Mouse (Mus musculus): ENCODE measurements around the gene Pnpla1. TPM values are rescaled to one million over a fixed set of nuclear protein-coding genes. Genes with fewer than 3 reads are reported as not detected.

The Pnpla1 gene
- not detected for polyA plus RNA-seq (2017; shearing (Covaris generic))

DNA sequence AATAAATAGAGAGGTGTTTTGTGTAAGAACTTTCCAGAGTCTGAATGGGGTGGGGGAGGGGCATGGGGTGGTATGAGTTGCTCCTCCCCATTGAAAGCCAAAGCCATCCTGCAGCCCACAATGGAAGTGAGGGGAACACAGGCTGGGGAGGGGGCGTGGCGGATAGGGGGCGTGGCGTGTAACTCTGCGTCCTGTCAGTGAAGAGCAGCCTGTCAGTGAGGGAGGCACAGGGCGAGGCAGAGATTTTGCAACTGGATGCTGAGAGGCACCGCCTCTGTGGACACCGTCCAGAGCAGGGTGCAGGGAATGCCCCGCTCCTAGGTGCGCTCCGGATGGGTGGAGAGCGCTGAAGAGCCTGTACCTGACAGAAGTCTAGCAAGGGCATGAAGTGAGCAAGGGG, at the start of gene Pnpla1:
TSS of gene Pnpla1 (plus strand) at position 207 of the 400 bp plus-strand sequence.

DNA sequence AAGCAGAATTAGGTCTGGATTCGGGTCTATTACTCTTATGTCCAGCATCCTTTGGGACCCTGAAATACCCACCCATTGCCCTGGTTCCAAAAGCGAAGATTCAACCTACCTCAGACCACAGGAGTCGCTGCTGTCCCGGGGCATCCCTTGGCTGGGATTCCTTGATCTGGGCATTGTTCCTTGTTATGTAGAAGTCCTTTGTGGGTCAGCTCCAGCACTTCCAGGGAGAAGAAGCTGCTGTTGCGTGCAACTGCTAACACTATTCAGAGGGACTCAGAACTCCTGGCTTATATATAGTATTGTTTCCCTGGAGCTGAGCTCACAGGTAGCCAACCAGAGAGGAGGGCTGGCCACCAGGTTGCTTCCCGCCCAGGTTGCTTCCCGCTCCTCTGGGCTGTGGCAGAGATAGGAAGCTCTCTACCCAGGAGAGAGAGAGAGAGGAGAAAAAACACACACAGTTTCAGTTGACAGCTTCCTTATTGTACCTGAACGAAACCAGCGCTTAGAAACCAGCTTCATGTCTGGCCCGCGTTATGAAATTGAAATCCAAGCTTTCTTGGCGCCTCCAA, 56.9 kb downstream of the Pnpla1 start, which contains the start of gene 4930539E08Rik:
TSS of gene 4930539E08Rik (minus strand) at position 265 of the 569 bp plus-strand sequence.

Other genes with a start within 250 kb of the Pnpla1 start
- 255 TPM for gene Srpk1, start 235.7 kb upstream of the Pnpla1 start, polyA plus RNA-seq (2017; shearing (Covaris generic))
- not detected for gene Slc26a8, start 168.2 kb upstream of the Pnpla1 start, polyA plus RNA-seq (2017; shearing (Covaris generic))
- gene Mapk14, start 167.1 kb upstream of the Pnpla1 start, polyA plus RNA-seq (2017; shearing (Covaris generic)), result 123 TPM
- 7.7 TPM for gene AC170998.1, start 132.3 kb upstream of the Pnpla1 start, polyA plus RNA-seq (2017; shearing (Covaris generic))
- not detected for gene Mapk13, start 89.1 kb upstream of the Pnpla1 start, polyA plus RNA-seq (2017; shearing (Covaris generic))
- gene Brpf3, start 57.3 kb upstream of the Pnpla1 start, polyA plus RNA-seq (2017; shearing (Covaris generic)), result 14.8 TPM
- 0.19 TPM for gene 4930539E08Rik, start 56.9 kb downstream of the Pnpla1 start, polyA plus RNA-seq (2017; shearing (Covaris generic))
- not detected for gene Pxt1, start 85.4 kb downstream of the Pnpla1 start, polyA plus RNA-seq (2017; shearing (Covaris generic))
- gene Kctd20, start 93.5 kb downstream of the Pnpla1 start, polyA plus RNA-seq (2017; shearing (Covaris generic)), result 63.8 TPM
- 291 TPM for gene Stk38, start 149.6 kb downstream of the Pnpla1 start, polyA plus RNA-seq (2017; shearing (Covaris generic))
- gene Srsf3, start 174.2 kb downstream of the Pnpla1 start, polyA plus RNA-seq (2017; shearing (Covaris generic)), result 580 TPM
- gene Cdkn1a, start 232.6 kb downstream of the Pnpla1 start, polyA plus RNA-seq (2017; shearing (Covaris generic)), result 156 TPM

All from effector memory CD4-positive, alpha-beta T cell, adult 5 months (primary cell).